Comparison of ENCODE assay signal across 18 mouse cellular contexts in genomic region chr9:43965811-43966210, GRCm38 (mm10).
"Had no signal": no experiment of that assay in that cellular context is flagged by ENCODE, and none has a peak within 500 bp of the region (broad histone marks: within the 10 kb centered on the region; RNA-seq: fewer than 3 reads in every experiment).

No protein-coding gene starts in this region.

- H3K4me2 ChIP-seq: lung, embryonic 15.5 days; midbrain, embryonic 12.5 days; neural tube, embryonic 12.5 days; stomach, embryonic 15.5 days had no signal

- H3K9ac ChIP-seq: liver, postnatal 0 days; lung, embryonic 15.5 days; midbrain, embryonic 12.5 days; neural tube, embryonic 12.5 days; stomach, embryonic 15.5 days had no signal

- H3K27me3 ChIP-seq: lung, embryonic 15.5 days; neural tube, embryonic 12.5 days had no signal

- H3K9me3 ChIP-seq: lung, embryonic 15.5 days; megakaryocyte, embryonic 14.5 days; midbrain, embryonic 12.5 days; neural tube, embryonic 12.5 days; stomach, embryonic 15.5 days had no signal

- H3K4me3 ChIP-seq: lung, embryonic 15.5 days; megakaryocyte, embryonic 14.5 days; midbrain, embryonic 12.5 days; neural tube, embryonic 12.5 days; stomach, embryonic 15.5 days had no signal

- H3K4me1 ChIP-seq: lung, embryonic 15.5 days; megakaryocyte, embryonic 14.5 days; stomach, embryonic 15.5 days had no signal

- DNase-seq: liver, postnatal 0 days; lung, adult 2 months; lung, postnatal 14 days; lung, postnatal 36 days; midbrain, embryonic 14.5 days; right cerebral cortex, postnatal 14 days; thymus, adult 2 months; thymus, postnatal 25 days; thymus, postnatal 4 days had no signal

- H3K27ac ChIP-seq: lung, embryonic 15.5 days; macrophage; midbrain, embryonic 12.5 days; neural tube, embryonic 12.5 days; stomach, embryonic 15.5 days; stomach, postnatal 0 days had no signal

- H3K36me3 ChIP-seq: lung, embryonic 15.5 days; midbrain, embryonic 12.5 days; neural tube, embryonic 12.5 days; stomach, embryonic 15.5 days had no signal

- ATAC-seq: liver, postnatal 0 days; lung, postnatal 0 days; midbrain, embryonic 16.5 days had no signal
